ENCODE assay signal across 16 mouse cellular contexts in genomic region chr5:116542317-116542716, GRCm38 (mm10). TPM values are rescaled to one million over a fixed set of nuclear protein-coding genes. Genes with fewer than 3 reads are reported as not detected.
DNase-seq lines count a peak whose midpoint lies in the region; ATAC-seq and TF ChIP-seq lines count a peak whose summit lies in the region.
"Had no signal": no experiment of that assay in that cellular context is flagged by ENCODE, and none has a peak within 500 bp of the region (broad histone marks: within the 10 kb centered on the region; RNA-seq: fewer than 3 reads in every experiment).

No protein-coding gene starts in this region.

- H3K4me3 ChIP-seq in kidney, adult 2 months (ENCODE audit: insufficient read depth, low read depth, low read length): no peak overlapping the region
- no peak overlapping the region for H3K4me3 ChIP-seq in lung, postnatal 0 days (ENCODE audit: low read depth, low read length)
- H3K4me3 ChIP-seq: forebrain, embryonic 12.5 days; neural tube, embryonic 12.5 days had no signal

- no peak overlapping the region for H3K4me2 ChIP-seq in lung, postnatal 0 days (replicated peaks; ENCODE audit: low read depth, low read length)
- H3K4me2 ChIP-seq: forebrain, embryonic 12.5 days; neural tube, embryonic 12.5 days had no signal

- H3K36me3 ChIP-seq in kidney, adult 2 months (ENCODE audit: control insufficient read depth, insufficient read depth, low read length): no peaks in the 10 kb centered on the region
- H3K36me3 ChIP-seq in lung, postnatal 0 days (ENCODE audit: insufficient read depth, low read length): no peaks in the 10 kb centered on the region

- no peak overlapping the region for H3K27ac ChIP-seq in kidney, adult 2 months (ENCODE audit: insufficient read depth, low read depth, low read length)
- no peak overlapping the region for H3K27ac ChIP-seq in lung, postnatal 0 days (ENCODE audit: low read length)
- H3K27ac ChIP-seq: forebrain, embryonic 12.5 days; neural tube, embryonic 12.5 days had no signal

- 57% methylated on average over 7 of the region's 7 CpGs for WGBS in kidney, adult 2 months
- WGBS in lung, postnatal 0 days: 53% methylated on average over 7 of the region's 7 CpGs

- no peaks in the 10 kb centered on the region for H3K4me1 ChIP-seq in kidney, adult 2 months (ENCODE audit: control insufficient read depth, insufficient read depth, low read length)
- no peaks in the 10 kb centered on the region for H3K4me1 ChIP-seq in lung, postnatal 0 days (ENCODE audit: insufficient read depth, low read depth, low read length)

- TF ChIP-seq EP300 in lung, postnatal 0 days (IDR thresholded peaks at IDR 0.05): no peak

- H3K9me3 ChIP-seq in lung, postnatal 0 days (ENCODE audit: low read length): no peaks in the 10 kb centered on the region
- H3K9me3 ChIP-seq: neural tube, embryonic 12.5 days had no signal

- ATAC-seq in lung, postnatal 0 days: no peak
- ATAC-seq: inflammation-experienced regulatory T-cells, adult 6 months had no signal

- no peak overlapping the region for H3K9ac ChIP-seq in lung, postnatal 0 days (replicated peaks; ENCODE audit: low read depth)
- H3K9ac ChIP-seq: forebrain, embryonic 12.5 days; neural tube, embryonic 12.5 days had no signal

- no peaks in the 10 kb centered on the region for H3K27me3 ChIP-seq in kidney, adult 2 months (replicated peaks; ENCODE audit: control insufficient read depth, insufficient read depth, low read length)
- H3K27me3 ChIP-seq in lung, postnatal 0 days (replicated peaks; ENCODE audit: insufficient read depth, low read length): no peaks in the 10 kb centered on the region
- H3K27me3 ChIP-seq: forebrain, embryonic 12.5 days; neural tube, embryonic 12.5 days had no signal

- DNase-seq in kidney, adult 2 months: no peak
- no peak for DNase-seq in kidney, adult 9 months
- DNase-seq in lung, postnatal 0 days (ENCODE audit: low spot score): no peak
- no peak for DNase-seq in lung, adult 18-20 months
- DNase-seq in ES-CJ7 (ENCODE audit: low read depth, low spot score): peak; percentile 92
- peak; percentile 52 for DNase-seq in brain, adult 2 months (ENCODE audit: low read depth, low spot score)
- no peak for DNase-seq in cerebellum, postnatal 10 days
- no peak for DNase-seq in urinary bladder, postnatal 25 days (ENCODE audit: low spot score)
- DNase-seq: cerebellum, adult 9-11 months; heart, adult 18-20 months; kidney, postnatal 25 days; right cerebral cortex, postnatal 14 days; thymus, postnatal 25 days had no signal

- 0 out of 2 replicates have a peak, but pooled peaks have one; percentile 8 for TF ChIP-seq CTCF in kidney, adult 2 months (conservative IDR thresholded peaks at IDR 0.05; ENCODE audit: insufficient read depth, insufficient read length, low read depth, low read length)
- TF ChIP-seq CTCF in lung, postnatal 0 days (IDR thresholded peaks at IDR 0.05): 0 out of 2 replicates have a peak, but pooled peaks have one; percentile 12

- no peak for TF ChIP-seq POLR2A in kidney, adult 2 months (IDR thresholded peaks at IDR 0.05; ENCODE audit: low read depth, low read length)

RNA-seq across cellular contexts. Expression of gene Srrm4, which starts 49.3 kb away (rescaled TPM):
- polyA plus RNA-seq in kidney, adult 2 months (2012; rRNA removed): 0.25 and 0.39 TPM in 2 replicates
- 0.17 and 0.27 TPM in 2 replicates for polyA plus RNA-seq in lung, postnatal 0 days (2015; fragmentation: Nextera tagmentation; extraction: Ambion mirVana)
- polyA plus RNA-seq: inflammation-experienced regulatory T-cells, adult 6 months had no signal

Comparison
In these comparisons a context has a peak if more than half of its experiments do, and no peak if none do; other contexts are left out.
1. DNase-seq: peak in ES-CJ7 (single experiment) and brain, adult 2 months (single experiment); none in kidney, adult 2 months (single experiment), kidney, adult 9 months (single experiment), lung, postnatal 0 days (single experiment), lung, adult 18-20 months (0 of 2), cerebellum, postnatal 10 days (0 of 2) and urinary bladder, postnatal 25 days (single experiment).